Mouse (Mus musculus) lung, postnatal 10 days (tissue): ENCODE results near the gene Gm3633.
"Not testable (repeated sequence)": the region's sequence is repeated elsewhere in the genome, so short reads cannot be mapped to it uniquely, and the experiment has no call there.

Experiments used
- DNase-seq: peaks from one replicate; pipeline ENCODE4 v3.0.0; 2021

The Gm3633 gene

DNA sequence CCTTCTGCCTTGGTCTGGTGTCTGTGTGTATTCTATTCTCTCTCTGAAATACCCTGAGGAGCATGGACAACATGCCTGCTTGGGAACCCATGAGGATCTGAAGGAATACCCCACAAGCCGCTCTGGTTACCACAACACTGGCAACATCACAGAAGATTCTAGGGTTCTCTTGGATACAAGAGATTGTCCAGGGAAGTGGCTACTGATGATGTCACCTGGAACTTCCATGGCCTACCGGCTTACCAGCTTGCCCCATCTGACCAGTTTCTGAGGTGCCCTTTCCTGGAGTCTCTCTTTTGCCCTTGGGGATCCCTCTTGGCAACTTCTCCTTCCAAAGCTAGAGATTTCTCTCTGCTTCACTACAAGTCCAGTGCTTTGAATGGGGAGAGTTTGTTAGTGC lies at the start of gene Gm3633:
Gene Gm3633 (minus strand): TSS at position 101 of the 400 bp plus-strand sequence.
- not testable (repeated sequence) for DNase-seq

GRCm38 (mm10) chr14:42655638-42656037 lies 13.9 kb upstream of the Gm3633 start, which contains the start of gene Gm10378:
TSS of gene Gm10378 (plus strand) at chr14:42655938.
- DNase-seq: not testable (repeated sequence)

DNA sequence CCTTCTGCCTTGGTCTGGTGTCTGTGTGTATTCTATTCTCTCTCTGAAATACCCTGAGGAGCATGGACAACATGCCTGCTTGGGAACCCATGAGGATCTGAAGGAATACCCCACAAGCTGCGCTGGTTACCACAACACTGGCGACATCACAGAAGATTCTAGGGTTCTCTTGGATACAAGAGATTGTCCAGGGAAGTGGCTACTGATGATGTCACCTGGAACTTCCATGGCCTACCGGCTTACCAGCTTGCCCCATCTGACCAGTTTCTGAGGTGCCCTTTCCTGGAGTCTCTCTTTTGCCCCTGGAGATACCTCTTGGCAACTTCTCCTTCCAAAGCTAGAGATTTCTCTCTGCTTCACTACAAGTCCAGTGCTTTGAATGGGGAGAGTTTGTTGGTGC lies 41.9 kb downstream of the Gm3633 start, which contains the start of gene Gm17124:
Gene Gm17124 (minus strand): TSS at position 101 of the 400 bp plus-strand sequence.
- not testable (repeated sequence) for DNase-seq
